Mouse (Mus musculus): ENCODE measurements around the gene Krt12. TPM values are rescaled to one million over a fixed set of nuclear protein-coding genes. Genes with fewer than 3 reads are reported as not detected.
A peak's percentile ranks its signal among the peaks of the same experiment; 100 is the strongest.

Gene Krt12
- polyA plus RNA-seq, 1 experiment from 2014 or later, result not detected

DNA sequence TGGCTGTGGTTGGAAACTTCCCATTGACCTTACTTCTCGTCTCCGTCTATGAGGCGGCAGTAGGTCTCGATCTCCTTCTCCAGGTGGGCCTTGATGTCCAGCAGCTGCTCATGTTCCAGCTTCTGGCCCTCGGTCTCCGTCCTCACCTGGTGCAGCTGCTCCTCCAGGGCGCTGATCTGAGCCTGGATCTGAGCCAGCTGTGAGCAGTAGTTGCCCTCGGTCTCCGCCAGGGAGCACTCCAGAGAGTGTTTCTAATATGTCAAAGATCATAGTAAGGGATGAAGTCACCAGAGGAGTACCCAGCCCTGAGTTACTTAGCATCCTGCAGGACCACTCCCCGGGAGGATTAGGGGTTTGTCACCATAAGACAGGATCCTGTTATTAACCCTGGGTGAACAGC lies 55.3 kb downstream of the Krt12 start:
- DNase-seq (peak; percentile 26), ATAC-seq (no peak)
- H3K27ac ChIP-seq (ENCODE audit: low read depth), result no peak overlapping the region
- H3K36me3 ChIP-seq (replicated peaks; ENCODE audit: insufficient read depth, low read length), result no peaks in the 10 kb centered on the region
- no peak overlapping the region for H3K9ac ChIP-seq (replicated peaks)
- H3K9me3 ChIP-seq (ENCODE audit: low read length), result no peaks in the 10 kb centered on the region
- no peak overlapping the region for H3K4me2 ChIP-seq (ENCODE audit: low read depth, low read length)
- 45% methylated on average over 10 of the region's 10 CpGs for WGBS (ENCODE audit: insufficient replicate concordance)
- H3K4me3 ChIP-seq (ENCODE audit: low read depth, low read length), result no peak overlapping the region
- H3K4me1 ChIP-seq (ENCODE audit: insufficient read depth), result no peaks in the 10 kb centered on the region
- TF ChIP-seq CTCF (IDR thresholded peaks at IDR 0.05; ENCODE audit: low read depth), result peak; percentile 22; the same call in 1 of the 2 replicates
- TF ChIP-seq EP300 (IDR thresholded peaks at IDR 0.05; ENCODE audit: low read depth), result no peak
- 0 out of 2 replicates have a peak, but pooled peaks cover 2% of the 10 kb centered on the region for H3K27me3 ChIP-seq (ENCODE audit: insufficient read depth, low read length)

Other genes with a start within 250 kb of the Krt12 start
- 57.4 and 61.0 TPM in 2 replicates for gene Smarce1, start 191.2 kb downstream of the Krt12 start, polyA plus RNA-seq (2015; fragmentation: Nextera tagmentation; extraction: Ambion mirVana)
- 0.39 and 0.55 TPM in 2 replicates for gene Krt222, start 178.2 kb downstream of the Krt12 start, polyA plus RNA-seq (2015; fragmentation: Nextera tagmentation; extraction: Ambion mirVana)
- not detected in 2 replicates for gene Krt24, start 137.0 kb downstream of the Krt12 start, polyA plus RNA-seq (2015; fragmentation: Nextera tagmentation; extraction: Ambion mirVana)
- gene Krt25, start 99.3 kb downstream of the Krt12 start, polyA plus RNA-seq (2015; fragmentation: Nextera tagmentation; extraction: Ambion mirVana), result 0.11 and 0.14 TPM in 2 replicates
- not detected in 2 replicates for gene Krt26, start 84.3 kb downstream of the Krt12 start, polyA plus RNA-seq (2015; fragmentation: Nextera tagmentation; extraction: Ambion mirVana)
- gene Krt27, start 71.2 kb downstream of the Krt12 start, polyA plus RNA-seq (2015; fragmentation: Nextera tagmentation; extraction: Ambion mirVana), result not detected in 2 replicates
- gene Krt28, start 47.4 kb downstream of the Krt12 start, polyA plus RNA-seq (2015; fragmentation: Nextera tagmentation; extraction: Ambion mirVana), result not detected in 2 replicates
- gene Krt10, start 32.9 kb downstream of the Krt12 start, polyA plus RNA-seq (2015; fragmentation: Nextera tagmentation; extraction: Ambion mirVana), result 6.3 and 7.0 TPM in 2 replicates
- gene Krt20, start 15.9 kb upstream of the Krt12 start, polyA plus RNA-seq (2015; fragmentation: Nextera tagmentation; extraction: Ambion mirVana), result 13.3 and 14.5 TPM in 2 replicates
- 15.7 and 16.5 TPM in 2 replicates for gene Krt23, start 70.9 kb upstream of the Krt12 start, polyA plus RNA-seq (2015; fragmentation: Nextera tagmentation; extraction: Ambion mirVana)
- gene Krt39, start 99.1 kb upstream of the Krt12 start, polyA plus RNA-seq (2015; fragmentation: Nextera tagmentation; extraction: Ambion mirVana), result not detected in 2 replicates
- not detected in 2 replicates for gene Krt40, start 120.9 kb upstream of the Krt12 start, polyA plus RNA-seq (2015; fragmentation: Nextera tagmentation; extraction: Ambion mirVana)
- not detected in 2 replicates for gene Krtap3-3, start 128.6 kb upstream of the Krt12 start, polyA plus RNA-seq (2015; fragmentation: Nextera tagmentation; extraction: Ambion mirVana)
- gene Krtap3-2, start 134.6 kb upstream of the Krt12 start, polyA plus RNA-seq (2015; fragmentation: Nextera tagmentation; extraction: Ambion mirVana), result not detected in 2 replicates
- gene Gm11939, start 137.2 kb upstream of the Krt12 start, polyA plus RNA-seq (2015; fragmentation: Nextera tagmentation; extraction: Ambion mirVana), result not detected in 2 replicates
- not detected in 2 replicates for gene Krtap3-1, start 144.4 kb upstream of the Krt12 start, polyA plus RNA-seq (2015; fragmentation: Nextera tagmentation; extraction: Ambion mirVana)
- gene Krtap1-5, start 158.8 kb upstream of the Krt12 start, polyA plus RNA-seq (2015; fragmentation: Nextera tagmentation; extraction: Ambion mirVana), result not detected in 2 replicates
- gene Krtap1-4, start 161.4 kb upstream of the Krt12 start, polyA plus RNA-seq (2015; fragmentation: Nextera tagmentation; extraction: Ambion mirVana), result not detected in 2 replicates
- not detected in 2 replicates for gene Krtap1-3, start 169.1 kb upstream of the Krt12 start, polyA plus RNA-seq (2015; fragmentation: Nextera tagmentation; extraction: Ambion mirVana)
- not detected in 2 replicates for gene Krtap9-3, start 175.8 kb upstream of the Krt12 start, polyA plus RNA-seq (2015; fragmentation: Nextera tagmentation; extraction: Ambion mirVana)
- not detected in 2 replicates for gene Gm11938, start 181.0 kb upstream of the Krt12 start, polyA plus RNA-seq (2015; fragmentation: Nextera tagmentation; extraction: Ambion mirVana)
- not detected in 2 replicates for gene Gm11937, start 187.9 kb upstream of the Krt12 start, polyA plus RNA-seq (2015; fragmentation: Nextera tagmentation; extraction: Ambion mirVana)
- gene Krtap2-4, start 192.6 kb upstream of the Krt12 start, polyA plus RNA-seq (2015; fragmentation: Nextera tagmentation; extraction: Ambion mirVana), result not detected in 2 replicates
- gene Gm11562, start 198.2 kb upstream of the Krt12 start, polyA plus RNA-seq (2015; fragmentation: Nextera tagmentation; extraction: Ambion mirVana), result not detected in 2 replicates
- not detected in 2 replicates for gene Krtap4-1, start 206.0 kb upstream of the Krt12 start, polyA plus RNA-seq (2015; fragmentation: Nextera tagmentation; extraction: Ambion mirVana)
- gene Krtap4-2, start 212.8 kb upstream of the Krt12 start, polyA plus RNA-seq (2015; fragmentation: Nextera tagmentation; extraction: Ambion mirVana), result not detected in 2 replicates
- gene Krtap4-7, start 221.8 kb upstream of the Krt12 start, polyA plus RNA-seq (2015; fragmentation: Nextera tagmentation; extraction: Ambion mirVana), result not detected in 2 replicates
- not detected in 2 replicates for gene Gm11555, start 228.0 kb upstream of the Krt12 start, polyA plus RNA-seq (2015; fragmentation: Nextera tagmentation; extraction: Ambion mirVana)
- not detected in 2 replicates for gene Gm11563, start 236.7 kb upstream of the Krt12 start, polyA plus RNA-seq (2015; fragmentation: Nextera tagmentation; extraction: Ambion mirVana)
- gene Krtap4-6, start 243.7 kb upstream of the Krt12 start, polyA plus RNA-seq (2015; fragmentation: Nextera tagmentation; extraction: Ambion mirVana), result not detected in 2 replicates

Measured in liver, postnatal 0 days (tissue).